Mouse (Mus musculus) limb, embryonic 14.5 days (tissue): ENCODE measurements around the gene D230025D16Rik. TPM values are rescaled to one million over a fixed set of nuclear protein-coding genes. Genes with fewer than 3 reads are reported as not detected.
A peak's percentile ranks its signal among the peaks of the same experiment; 100 is the strongest.
"Not testable (repeated sequence)": the region's sequence is repeated elsewhere in the genome, so short reads cannot be mapped to it uniquely, and the experiment has no call there.

Source experiments
- ATAC-seq: fragments of 200-750 bp; cut with Nextera tagmentation; 2 replicates; pipeline ENCODE4 v1.8.0; 2017; ENCODE audit warnings: low read depth, moderate number of reproducible peaks, moderate TSS enrichment; ENCODE audit not compliant: low FRiP score
- DNase-seq: peaks from one replicate; pipeline ENCODE4 v3.0.0-alpha.2; 2015; ENCODE audit warnings: low spot score
- H3K27ac ChIP-seq: fragments of 300-500 bp; sonication (generic); replicated peaks from 2 replicates; pipeline ENCODE4 v1.5.1; 2014; ENCODE audit warnings: low read depth, mild to moderate bottlenecking, low read length, moderate library complexity, mixed read lengths
- H3K27me3 ChIP-seq: fragments of 300-500 bp; sonication (generic); 2 replicates; pipeline ENCODE4 v1.6.1; 2014; ENCODE audit warnings: low read length, mixed read lengths; ENCODE audit not compliant: control insufficient read depth, insufficient read depth
- H3K36me3 ChIP-seq: fragments of 300-500 bp; sonication (generic); 2 replicates; pipeline ENCODE4 v1.6.1; 2014; ENCODE audit warnings: mild to moderate bottlenecking, low read length, moderate library complexity, mixed read lengths; ENCODE audit not compliant: control insufficient read depth, insufficient read depth
- H3K4me1 ChIP-seq: fragments of 300-500 bp; sonication (generic); 2 replicates; pipeline ENCODE4 v1.6.1; 2014; ENCODE audit warnings: antibody characterized with exemption, low read length, mixed read lengths; ENCODE audit not compliant: control insufficient read depth, insufficient read depth
- H3K4me2 ChIP-seq: fragments of 300-500 bp; sonication (generic); replicated peaks from 2 replicates; pipeline ENCODE4 v1.6.1; 2014; ENCODE audit warnings: low read depth, mild to moderate bottlenecking, low read length, moderate library complexity; ENCODE audit not compliant: severe bottlenecking
- H3K4me3 ChIP-seq: fragments of 300-500 bp; sonication (generic); replicated peaks from 2 replicates; pipeline ENCODE4 v1.5.1; 2014; ENCODE audit warnings: low read length
- H3K9ac ChIP-seq: fragments of 300-500 bp; sonication (generic); 2 replicates; pipeline ENCODE4 v1.6.1; 2014; ENCODE audit warnings: mild to moderate bottlenecking, low read depth, low read length, moderate library complexity; ENCODE audit not compliant: severe bottlenecking
- H3K9me3 ChIP-seq: fragments of 300-500 bp; sonication (generic); 2 replicates; pipeline ENCODE4 v1.6.1; 2016; ENCODE audit warnings: low read length; ENCODE audit not compliant: control insufficient read depth
- POLR2A ChIP-seq: fragments of 200-500 bp; IDR thresholded peaks from 2 replicates; pipeline ENCODE4 v1.8.0; 2012; ENCODE audit warnings: inconsistent platforms, mild to moderate bottlenecking, moderate library complexity, borderline replicate concordance; ENCODE audit not compliant: insufficient read depth, insufficient read length; ENCODE audit errors: extremely low read depth
- WGBS: fragments of 180-500 bp; shearing (Covaris S2); extraction: QIAGEN DNeasy Blood & Tissue Kit; methylation state at CpG from one replicate; pipeline ENCODE4 v1.1.7; 2014; 5-methylcytosine and 5-hydroxymethylcytosine counted together
- polyA plus RNA-seq, 2 experiments: library from polyadenylated mRNA; depleted of rRNA in 1 of 2; stranded (reverse) in 1 of 2; unstranded in 1 of 2; fragments of >200 nt; fragmentation: Nextera tagmentation in 1 of 2; extraction: Ambion mirVana in 1 of 2; gene quantifications; 2 replicates each; pipeline versions ENCODE4 v1.2.1 to v1.2.3; 2012 to 2014

Gene D230025D16Rik
- polyA plus RNA-seq, 2 experiments, result 27.3 to 30.1 TPM

- H3K9ac ChIP-seq, result no peak overlapping the region
- H3K4me1 ChIP-seq, result peaks cover 18% of the 10 kb centered on the region
- no peak for ATAC-seq
- WGBS, result 6% methylated on average over 31 of the region's 31 CpGs
- peak overlapping the region; percentile 62 for H3K4me2 ChIP-seq
- TF ChIP-seq POLR2A, result no peak
- no peaks in the 10 kb centered on the region for H3K9me3 ChIP-seq
- peaks cover 12% of the 10 kb centered on the region for H3K27me3 ChIP-seq
- peak; percentile 92 for DNase-seq
- peak overlapping the region; percentile 47; the same call in 1 of the 2 replicates for H3K4me3 ChIP-seq
- H3K27ac ChIP-seq, result no peak overlapping the region
- no peaks in the 10 kb centered on the region for H3K36me3 ChIP-seq
Observed at GRCm38 (mm10) chr8:105290554-105291314, 65.8 kb downstream of the D230025D16Rik start.

- 87% methylated on average over 8 of the region's 8 CpGs for WGBS
- not testable (repeated sequence) for DNase-seq, H3K4me3 ChIP-seq, H3K36me3 ChIP-seq, H3K4me2 ChIP-seq, ATAC-seq, H3K9me3 ChIP-seq, H3K9ac ChIP-seq, H3K27ac ChIP-seq
- Histone ChIP-seq H3K27me3 (peaks cover 12% of the 10 kb centered on the region), H3K4me1 (peaks cover 18% of the 10 kb centered on the region)
Observed at GRCm38 (mm10) chr8:105291364-105291763, 66.4 kb downstream of the D230025D16Rik start.

DNA sequence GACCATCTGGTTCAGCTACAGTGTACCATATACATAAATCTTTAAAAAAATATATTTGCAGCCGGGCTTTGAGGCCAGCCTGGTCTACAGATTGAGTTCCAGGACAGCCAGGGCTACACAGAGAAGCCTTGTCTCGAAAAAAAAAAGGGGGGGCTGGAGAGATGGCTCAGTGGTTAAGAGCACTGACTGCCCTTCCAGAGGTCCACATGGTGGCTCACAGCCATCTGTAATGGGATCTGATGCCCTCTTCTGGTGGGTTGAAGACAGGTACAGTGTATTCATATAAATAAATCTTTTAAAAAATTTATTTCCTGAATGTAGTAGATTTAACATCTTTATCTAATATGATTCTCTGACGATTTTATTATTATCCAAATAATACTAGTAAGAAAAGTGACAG is 66.9 kb downstream of the D230025D16Rik start:
- 61% methylated on average over 3 of the region's 3 CpGs for WGBS
- H3K36me3 ChIP-seq, ATAC-seq, H3K4me2 ChIP-seq, H3K9ac ChIP-seq, H3K27ac ChIP-seq, H3K9me3 ChIP-seq, H3K4me3 ChIP-seq, DNase-seq: not testable (repeated sequence)
- peaks cover 21% of the 10 kb centered on the region for H3K4me1 ChIP-seq
- peaks cover 12% of the 10 kb centered on the region for H3K27me3 ChIP-seq

- Histone ChIP-seq H3K9ac (no peak overlapping the region), H3K4me2 (no peak overlapping the region), H3K27me3 (peaks cover 12% of the 10 kb centered on the region), H3K9me3 (no peaks in the 10 kb centered on the region), H3K4me3 (no peak overlapping the region), H3K36me3 (no peaks in the 10 kb centered on the region), H3K27ac (no peak overlapping the region), H3K4me1 (peaks cover 24% of the 10 kb centered on the region)
- WGBS, result 81% methylated on average over 5 of the region's 7 CpGs
- DNase-seq (no peak), ATAC-seq (no peak)
- no peak for TF ChIP-seq POLR2A
Observed at GRCm38 (mm10) chr8:105292471-105292870, 67.5 kb downstream of the D230025D16Rik start.

GRCm38 (mm10) chr8:105293405-105293804 is 68.5 kb downstream of the D230025D16Rik start:
- ATAC-seq, result no peak
- 65% methylated on average over 11 of the region's 19 CpGs for WGBS
- no peak overlapping the region for H3K27ac ChIP-seq

More at GRCm38 (mm10) chr8:105293405-105293804, 68.5 kb downstream of the D230025D16Rik start:
- TF ChIP-seq POLR2A, result no peak
- Histone ChIP-seq H3K36me3 (no peaks in the 10 kb centered on the region), H3K4me1 (peaks cover 26% of the 10 kb centered on the region), H3K9me3 (no peaks in the 10 kb centered on the region), H3K9ac (no peak overlapping the region), H3K4me2 (no peak overlapping the region), H3K27me3 (peaks cover 12% of the 10 kb centered on the region), H3K4me3 (no peak overlapping the region)
- no peak for DNase-seq
